Mouse (Mus musculus) naive thymus-derived CD4-positive, alpha-beta T cell, adult 2 months (primary cell): ENCODE measurements around the gene Arhgef28.

Source experiments
- DNase-seq: peaks from one replicate; pipeline ENCODE4 v3.0.0-alpha.2; 2011; ENCODE audit warnings: low read depth

The Arhgef28 gene

DNA sequence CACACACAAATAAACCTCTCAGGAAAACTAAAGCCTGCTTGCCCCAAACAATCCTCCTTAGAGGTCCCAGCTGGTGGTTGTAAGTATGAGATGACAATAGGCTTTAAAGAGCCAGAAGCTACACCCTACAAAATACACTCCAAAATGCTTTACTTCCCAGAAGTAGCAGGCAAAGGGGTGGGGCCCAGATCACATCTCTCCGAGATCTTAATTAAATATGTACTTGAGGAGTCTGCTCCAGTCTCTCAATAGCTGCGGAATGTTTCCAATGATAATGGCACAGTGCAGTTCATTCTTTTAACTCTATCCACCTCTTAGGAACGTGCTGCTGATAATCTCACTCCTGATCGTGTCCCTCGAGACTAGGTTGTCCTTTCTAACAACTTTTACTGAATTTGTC is 240.2 kb downstream of the Arhgef28 start:
- no peak for DNase-seq

DNA sequence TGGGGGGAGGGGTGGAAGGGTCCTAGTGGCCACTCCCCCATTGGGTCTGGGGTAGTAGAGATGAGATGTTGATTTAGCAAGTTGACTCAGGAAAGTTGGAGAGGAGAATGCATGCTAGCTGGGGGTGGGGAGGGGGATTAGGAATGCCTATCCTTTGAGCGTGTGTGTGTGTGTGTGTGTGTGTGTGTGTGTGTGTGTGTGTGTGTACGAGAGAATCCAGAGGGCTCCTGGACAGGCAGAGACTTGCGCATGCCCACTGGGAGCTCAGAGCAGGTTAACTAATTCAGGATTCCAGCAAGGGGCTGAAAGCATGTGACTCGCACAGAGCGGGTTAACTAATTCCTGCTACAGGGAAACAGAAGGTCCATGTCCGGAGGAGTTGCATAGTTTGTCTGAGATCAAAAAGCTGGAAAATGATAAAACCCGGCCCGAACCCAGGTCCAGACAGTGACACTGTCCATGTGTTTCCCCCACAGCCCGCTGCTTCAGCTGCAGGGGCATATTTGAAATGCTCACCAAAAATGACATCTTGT is 241.3 kb downstream of the Arhgef28 start:
- DNase-seq = no peak

DNA sequence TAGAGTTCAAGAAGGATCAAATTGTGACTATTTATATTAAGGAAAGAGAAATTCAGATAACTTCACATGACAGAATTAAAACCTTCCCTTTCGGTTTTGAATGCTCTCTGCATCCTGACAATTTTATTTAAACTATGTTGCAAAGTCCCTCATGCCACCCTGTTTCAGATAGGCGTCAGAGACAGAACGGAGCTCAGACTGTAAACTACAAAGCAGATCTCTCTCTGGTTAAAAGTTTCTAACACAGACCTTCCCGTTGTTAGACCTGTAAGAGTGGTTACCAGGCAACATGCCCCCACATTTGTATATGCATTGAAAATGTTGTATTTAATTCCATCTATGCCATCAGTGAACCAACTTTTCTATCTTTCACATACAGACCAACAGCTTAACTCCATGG is 246.1 kb downstream of the Arhgef28 start:
- no peak for DNase-seq

DNA sequence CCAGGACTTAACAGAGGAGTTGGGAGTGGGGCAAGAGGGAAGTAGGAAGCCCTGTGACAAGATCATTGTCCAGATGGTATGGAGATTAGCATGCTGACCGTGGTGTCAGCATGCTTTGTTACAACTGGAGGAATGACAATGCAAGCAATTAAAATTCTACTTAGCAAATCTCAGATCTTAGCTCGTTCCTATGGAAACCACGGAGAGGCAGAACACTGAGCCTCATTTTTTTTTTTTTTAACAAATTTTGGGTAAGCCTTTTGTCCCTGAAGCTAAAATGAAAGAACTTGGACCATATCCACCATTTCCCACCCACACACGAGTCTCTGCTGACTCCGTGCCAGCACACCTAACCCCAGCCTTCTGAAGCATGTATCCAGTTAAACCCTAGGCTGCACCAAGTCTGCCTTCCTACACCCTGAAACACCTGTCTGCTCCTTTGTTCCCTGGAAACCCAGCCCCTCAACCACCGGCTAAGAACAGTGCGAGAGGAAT is 246.8 kb downstream of the Arhgef28 start:
- DNase-seq = no peak

DNA sequence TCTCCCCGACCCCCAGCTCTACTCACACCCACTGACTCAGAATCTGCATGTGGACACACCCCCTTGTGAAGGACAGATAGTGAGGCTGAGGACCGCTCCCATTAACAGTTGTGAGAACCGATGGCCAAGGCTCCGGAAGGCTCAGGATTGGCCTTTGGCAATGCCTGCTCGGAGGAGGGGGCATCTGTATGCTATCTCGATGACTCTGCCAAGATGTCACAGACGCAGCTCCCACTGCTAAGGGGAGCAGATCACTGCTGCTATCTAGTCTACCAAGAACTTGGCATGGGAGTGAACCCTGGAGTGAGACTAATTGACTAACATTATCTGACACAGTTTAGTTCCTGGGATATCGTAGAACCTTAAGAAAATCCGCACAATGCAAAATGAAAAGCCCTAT is 250.5 kb downstream of the Arhgef28 start:
- DNase-seq = no peak

DNA sequence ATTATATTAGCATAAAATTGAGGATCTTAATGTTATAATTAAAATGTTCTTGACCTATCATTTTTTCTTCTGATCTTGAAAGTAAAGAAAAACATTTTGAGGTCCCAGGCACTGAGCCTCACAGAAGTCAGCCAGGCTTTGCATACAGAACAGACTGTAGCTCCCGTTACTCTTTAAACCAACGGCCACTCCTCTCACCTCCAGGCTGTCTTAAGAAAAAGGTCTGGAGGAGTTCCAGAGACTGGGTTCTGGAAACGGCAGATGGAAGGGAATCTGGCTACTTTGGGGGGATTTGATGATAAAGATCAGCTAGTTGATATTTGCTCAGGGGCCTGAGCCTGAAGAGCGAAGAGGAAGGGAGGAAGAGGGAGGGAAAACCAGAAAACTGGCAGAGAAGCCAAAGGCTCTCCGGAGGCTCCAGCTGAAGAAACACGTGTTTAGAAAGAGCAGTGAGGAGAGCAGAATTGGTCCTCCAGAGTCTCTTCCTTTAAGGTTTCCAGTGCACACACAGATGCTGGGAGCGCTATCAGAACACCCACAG is 251.2 kb downstream of the Arhgef28 start:
- no peak for DNase-seq

DNA sequence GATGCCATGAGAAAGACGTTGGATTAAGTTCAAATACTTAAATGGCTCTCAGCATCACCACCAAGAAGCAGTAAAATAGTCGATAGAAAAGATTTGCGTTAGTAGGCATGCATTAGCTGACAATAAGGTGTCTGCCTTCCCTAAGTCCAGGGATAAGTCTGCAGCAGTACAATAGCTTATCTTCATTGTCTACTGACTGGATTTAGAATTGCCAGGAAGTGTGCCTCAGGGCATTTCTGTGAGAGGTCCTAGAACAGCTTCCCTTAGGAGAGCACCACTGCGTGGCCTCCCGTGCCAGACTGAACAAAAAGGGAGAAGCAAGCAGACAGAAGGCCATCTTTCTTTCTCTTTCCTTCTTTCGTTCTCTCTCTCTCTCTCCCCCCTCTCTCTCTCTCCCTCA is 252.2 kb downstream of the Arhgef28 start:
- no peak for DNase-seq

DNA sequence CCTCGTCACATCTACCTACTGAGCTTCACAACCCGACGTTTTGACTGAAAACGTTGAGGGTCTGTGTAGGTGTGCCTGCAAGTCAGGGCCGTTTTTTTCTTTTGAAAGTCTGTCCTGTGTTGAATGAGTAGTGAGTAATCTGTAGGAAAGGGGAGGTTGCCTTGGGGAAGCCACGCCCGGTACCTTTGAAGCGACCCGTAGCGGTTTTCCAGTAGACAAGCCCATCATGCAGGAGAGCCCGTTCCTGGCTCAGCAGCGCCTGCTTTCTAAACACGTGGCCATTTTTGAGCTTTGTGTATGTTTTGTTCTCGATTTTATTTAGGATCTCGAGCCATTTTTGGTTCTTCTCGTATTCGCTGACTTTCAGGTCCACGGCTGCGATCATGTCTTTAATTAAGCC is 252.7 kb downstream of the Arhgef28 start:
- no peak for DNase-seq

DNA sequence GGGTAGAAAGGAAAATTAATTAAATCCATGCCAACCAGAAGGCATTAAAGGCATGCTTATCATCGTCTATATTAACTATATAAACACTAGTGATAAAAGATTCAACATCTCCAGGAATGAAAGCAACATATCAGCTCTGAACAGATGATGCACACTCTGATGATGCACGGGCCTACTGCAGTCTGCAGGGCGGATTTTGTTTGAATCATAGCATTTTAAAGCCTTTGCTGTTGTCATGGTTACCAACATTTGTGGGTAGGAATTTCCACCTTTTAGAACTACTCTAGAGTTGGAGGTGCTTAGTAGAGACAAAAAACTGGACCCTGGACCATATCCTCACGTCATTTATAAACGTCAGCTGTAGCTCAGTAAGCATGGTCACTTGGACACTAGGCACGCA is 257.4 kb downstream of the Arhgef28 start:
- no peak for DNase-seq

DNA sequence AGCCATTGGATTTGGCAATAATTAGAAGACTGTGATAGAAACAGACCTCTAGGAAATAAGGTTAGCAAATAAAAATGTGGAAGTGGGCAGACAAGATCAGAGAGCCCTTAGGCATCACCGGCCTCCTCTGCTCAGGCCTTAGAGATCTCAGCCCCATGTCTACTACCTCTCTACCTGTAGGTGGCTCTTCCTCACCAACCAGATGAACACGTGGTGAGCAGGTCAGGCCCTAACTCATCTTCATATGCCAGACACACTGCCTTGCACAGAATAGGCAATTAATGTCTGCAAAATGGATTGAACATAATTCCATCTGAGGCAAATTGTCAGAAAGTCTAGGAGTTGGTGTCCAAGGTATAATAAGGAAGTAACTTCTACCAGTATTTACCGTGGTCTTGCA is 258.6 kb downstream of the Arhgef28 start:
- DNase-seq = no peak

DNA sequence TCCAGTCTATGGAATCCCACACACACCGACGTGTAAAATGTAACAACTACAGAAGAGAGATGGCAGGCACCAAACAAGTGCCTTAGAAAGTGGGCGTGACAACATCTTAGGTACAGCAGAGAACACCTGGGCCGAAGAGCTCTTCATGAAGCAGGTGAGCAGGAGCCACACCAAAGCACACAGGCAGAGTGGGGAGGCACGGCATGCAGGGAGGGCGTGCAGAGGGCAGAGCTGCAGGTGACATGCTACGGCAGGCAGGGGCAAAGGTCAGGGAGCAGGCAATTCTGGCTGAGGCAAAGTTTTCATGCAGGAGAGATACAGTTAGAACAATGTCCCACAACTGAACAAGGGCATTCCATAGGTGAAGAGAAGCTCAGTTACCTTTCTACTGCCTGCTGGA is 259.8 kb downstream of the Arhgef28 start:
- no peak for DNase-seq

DNA sequence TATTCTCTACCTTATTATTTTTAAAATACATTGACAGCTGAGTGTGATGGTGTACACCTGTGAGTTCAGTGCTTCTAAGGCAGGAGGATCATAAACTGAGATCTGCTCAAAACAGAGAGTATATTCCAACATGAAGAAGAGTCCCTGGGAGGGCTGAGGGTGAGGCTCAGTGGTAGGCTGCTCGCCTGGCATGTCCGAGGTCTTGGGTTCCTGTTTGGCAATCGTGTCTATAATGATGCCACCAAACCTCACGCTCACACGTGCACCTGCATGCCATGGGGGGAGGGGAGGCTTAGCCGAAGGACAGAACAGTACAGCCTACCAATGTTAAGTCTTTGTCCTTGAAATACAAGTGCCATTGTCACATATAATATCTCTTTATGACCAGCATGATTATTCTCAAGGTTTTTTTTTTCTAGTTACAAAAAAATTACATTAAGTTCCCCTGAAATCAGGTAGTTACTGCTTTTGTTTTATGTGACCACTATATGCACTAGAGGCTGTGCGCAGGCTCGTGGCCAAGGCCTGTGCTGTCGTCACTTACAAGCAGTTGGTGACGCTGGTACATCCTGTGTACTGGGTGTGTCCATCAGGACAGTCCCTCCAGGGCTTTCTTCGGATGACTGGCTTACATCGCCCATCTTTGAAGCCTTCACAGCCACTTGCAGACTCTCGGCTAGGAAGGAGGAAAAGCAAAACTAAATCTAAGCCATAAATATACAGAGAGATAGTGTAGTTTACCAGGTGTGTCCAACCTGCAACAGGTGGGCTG is 264.1 kb downstream of the Arhgef28 start:
- DNase-seq = no peak

DNA sequence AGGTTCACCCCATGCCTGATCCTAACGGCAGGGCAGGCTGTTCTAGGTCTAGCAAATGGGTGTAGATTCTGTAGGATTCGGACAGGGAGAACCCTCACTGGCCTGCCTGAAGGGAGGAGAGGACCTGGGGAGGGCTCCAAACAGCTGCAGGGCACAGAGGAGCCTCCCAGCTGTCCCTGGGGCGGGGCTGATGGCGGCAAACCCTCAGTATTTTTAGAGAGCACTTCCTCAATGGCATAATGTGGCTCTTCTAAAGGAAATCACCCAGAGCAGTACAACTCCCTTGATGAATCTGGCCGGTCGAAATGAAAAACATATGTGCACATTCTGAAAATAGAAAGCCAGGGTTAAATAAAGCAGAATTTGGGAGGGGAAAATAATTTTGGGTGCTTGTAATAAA is 265.1 kb downstream of the Arhgef28 start:
- DNase-seq = peak; percentile 23

DNA sequence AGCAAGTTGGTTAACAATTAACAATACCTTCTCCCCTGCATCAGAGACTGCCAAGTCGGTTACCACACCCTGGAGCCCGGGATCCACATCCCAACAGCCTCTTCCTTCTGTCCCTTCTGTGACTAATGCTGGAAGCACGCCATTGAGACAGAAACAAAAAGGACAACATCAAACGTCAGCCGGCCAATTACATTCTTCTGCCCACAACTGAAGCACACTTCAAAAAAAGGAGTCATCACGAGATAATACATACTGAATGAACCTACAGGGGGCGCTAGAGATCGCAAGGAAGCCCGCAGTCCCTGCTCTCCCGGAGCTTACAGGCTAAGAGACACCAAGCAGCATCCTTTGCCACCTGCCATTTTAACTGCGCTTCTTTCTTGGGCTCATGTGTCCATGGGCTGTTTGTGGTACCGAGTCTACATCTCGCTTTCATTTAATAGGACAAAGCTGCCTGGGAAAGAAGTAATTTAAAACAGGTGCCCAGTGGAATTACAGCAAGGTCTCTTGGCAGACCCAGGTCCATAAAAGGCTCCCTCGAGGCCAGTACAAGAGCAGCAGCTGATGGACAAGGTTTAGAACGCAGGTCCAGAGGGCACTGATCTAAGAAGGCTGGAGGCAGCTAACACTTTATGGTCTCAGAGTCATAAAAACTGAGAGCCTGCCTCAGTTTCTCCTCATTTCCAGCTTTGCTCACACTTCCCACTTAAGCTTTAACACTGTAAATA is 266.6 kb downstream of the Arhgef28 start:
- DNase-seq = peak; percentile 58

DNA sequence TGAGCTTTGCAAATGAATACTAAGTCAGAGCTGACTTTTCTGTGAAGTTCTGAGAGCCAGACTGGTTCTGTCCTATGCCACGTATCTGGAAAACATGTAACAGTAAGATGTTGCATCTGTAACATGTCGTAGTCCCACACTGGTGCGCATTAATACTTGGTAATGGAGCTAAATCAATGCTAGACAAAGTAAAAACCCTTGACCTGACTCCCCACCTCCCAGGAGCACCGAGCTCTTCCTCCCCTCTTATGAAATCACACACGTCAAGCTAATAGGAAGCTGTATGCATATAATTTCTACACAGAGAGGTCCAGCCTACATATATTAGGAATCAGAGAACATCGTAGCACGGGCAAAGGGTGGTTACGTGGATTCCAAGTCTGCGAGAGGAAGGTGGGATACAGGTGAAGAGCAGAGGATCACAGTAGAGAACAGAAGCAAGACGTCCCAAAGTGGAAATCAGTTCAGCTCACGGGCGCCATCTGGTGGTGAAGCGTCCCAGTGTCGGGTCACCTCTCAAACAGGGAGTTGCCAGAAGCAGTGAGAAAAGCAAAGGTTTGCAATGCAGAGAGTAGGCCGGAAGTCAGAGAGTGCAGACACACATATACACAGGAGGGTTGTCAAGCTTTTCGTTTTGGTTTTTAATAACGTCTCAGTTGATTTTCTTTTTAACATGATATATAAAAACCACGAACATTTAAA is 267.5 kb downstream of the Arhgef28 start:
- DNase-seq = peak; percentile 96

DNA sequence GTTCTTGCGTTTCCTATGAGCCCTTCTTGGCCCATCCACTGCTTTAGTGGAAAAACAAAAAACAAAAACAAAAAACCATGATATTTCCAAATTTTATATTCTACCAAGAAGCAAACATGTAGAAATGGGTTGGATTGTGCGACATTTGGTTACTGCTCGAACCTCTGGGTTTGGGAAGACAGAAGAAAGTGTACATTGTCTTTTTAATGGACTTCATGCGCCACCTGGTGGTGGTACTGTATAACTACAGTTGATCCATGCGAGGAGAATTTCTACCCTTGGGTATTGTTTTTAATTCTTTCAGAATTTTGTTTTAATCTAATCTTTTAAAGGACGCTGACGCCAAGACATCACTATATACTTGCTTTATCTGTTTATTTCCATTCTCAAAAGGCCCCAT is 268.3 kb downstream of the Arhgef28 start:
- DNase-seq = peak; percentile 76

DNA sequence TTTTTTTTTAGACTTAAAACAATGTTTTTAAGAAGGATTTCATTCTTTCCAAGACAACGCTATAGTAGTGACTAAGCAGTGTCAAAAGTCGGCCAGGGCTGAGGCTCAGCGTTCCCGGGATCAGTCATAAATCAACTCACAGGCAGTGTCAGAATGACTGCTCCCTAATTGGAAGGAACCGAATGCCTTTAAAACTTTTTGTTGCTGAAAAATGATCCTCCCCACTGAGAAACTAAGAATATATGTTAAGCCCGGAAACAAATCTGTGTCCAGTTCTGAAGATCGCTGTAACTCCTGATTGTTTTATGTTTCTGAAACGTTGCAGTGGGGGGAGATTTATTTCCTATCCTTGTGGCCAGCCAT is 278.1 kb downstream of the Arhgef28 start:
- no peak for DNase-seq

DNA sequence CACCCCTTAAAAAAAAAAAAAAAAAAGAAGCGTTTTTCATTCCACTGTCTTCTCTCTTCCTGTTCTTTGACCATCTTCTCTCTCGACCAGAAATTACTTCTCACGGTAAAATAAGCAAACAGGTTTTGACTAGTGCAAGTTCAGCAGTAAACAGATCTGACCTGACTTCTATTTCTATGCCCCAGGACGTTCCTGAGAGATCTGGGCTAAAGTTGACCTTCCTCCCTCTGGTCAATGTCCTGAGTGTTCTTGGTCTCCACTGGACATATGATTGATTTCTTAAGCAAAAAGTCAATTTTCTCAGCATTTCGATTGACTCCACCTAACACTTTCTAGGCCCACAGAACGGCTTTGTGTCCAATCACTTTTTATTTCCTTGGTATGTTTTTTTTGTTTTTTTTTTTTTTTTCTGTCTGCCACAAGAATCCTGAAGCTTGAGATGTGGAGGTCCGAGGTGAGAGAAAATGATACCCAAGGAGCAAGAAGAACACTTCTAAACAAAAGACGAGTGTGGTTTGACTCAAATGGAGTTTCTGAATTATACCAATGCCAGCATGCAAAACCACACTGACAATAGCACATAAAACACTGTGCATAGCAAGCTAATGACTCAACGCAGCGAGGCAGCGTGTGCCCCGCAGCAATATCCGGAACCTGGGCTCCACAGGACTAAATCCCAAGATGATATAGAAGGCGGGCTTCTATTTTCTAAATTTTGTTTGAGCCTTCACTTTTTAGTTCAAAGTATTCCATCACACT is 278.7 kb downstream of the Arhgef28 start:
- DNase-seq = no peak

DNA sequence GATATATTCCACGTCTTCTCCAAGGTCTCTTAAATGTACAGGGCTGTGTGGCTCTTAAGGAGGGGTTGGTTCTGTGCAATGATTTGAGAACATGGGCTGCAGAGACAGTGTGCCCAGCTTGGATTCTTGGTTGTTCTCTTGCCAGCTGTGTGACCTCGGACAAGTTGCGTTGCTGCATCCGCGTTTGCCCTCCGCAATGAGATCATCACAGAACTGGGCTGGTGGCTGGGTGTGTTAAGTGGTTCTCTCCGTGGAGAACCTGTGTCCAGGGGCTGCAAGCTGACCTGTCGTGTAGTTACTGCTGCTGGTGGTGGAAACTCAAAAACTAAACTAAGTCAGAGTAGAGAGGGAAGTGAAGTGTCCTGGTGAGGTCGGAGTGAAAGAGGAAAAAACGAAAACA is 279.9 kb downstream of the Arhgef28 start:
- DNase-seq = no peak

DNA sequence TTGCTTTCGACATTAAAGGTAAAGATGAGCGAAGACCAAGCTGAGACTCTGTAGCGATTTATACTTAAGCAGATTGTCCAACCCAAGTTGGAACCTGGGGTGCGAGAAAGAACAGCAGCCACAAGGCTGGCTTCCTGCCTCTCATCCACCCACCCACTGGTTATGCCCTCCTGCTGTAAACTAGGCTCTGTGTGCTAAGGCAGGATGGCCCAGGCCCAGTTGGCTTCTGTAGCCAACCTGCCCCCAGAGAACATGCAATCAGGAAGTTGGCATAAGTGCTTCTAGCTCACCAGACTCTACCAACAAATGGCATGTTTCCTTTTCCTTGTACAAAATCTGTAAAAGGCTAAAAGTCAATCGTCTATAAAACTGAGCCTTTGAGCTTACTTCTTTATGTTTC is 283.2 kb downstream of the Arhgef28 start:
- no peak for DNase-seq

DNA sequence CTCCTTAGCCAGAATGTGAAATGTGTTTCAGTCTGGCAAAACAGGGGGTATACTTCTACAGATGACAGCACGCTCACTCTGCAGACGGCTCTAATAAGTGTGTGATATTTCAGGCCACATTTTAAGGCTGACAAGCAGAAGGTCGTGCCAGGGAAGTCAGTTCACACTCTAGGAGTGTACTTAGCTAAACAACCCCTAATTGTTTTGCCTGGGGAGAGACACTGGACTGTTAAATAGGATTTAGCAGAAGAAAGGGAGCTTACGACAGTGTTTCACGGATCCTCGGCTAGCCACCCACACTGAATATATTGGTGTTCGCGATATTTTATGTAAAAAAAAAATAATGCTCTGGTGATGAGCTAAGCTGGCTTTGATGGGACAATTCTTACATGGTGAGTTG is 286.6 kb downstream of the Arhgef28 start:
- no peak for DNase-seq
